Mouse (Mus musculus): ENCODE results near the gene Tlr3. TPM values are rescaled to one million over a fixed set of nuclear protein-coding genes. Genes with fewer than 3 reads are reported as not detected.

Gene Tlr3
- 34.0 TPM for polyA plus RNA-seq (2014; fragmentation: Illumina TruSeq; extraction: RNeasy Lipid Tissue Mini Kit (QIAGEN cat#74804))

DNA sequence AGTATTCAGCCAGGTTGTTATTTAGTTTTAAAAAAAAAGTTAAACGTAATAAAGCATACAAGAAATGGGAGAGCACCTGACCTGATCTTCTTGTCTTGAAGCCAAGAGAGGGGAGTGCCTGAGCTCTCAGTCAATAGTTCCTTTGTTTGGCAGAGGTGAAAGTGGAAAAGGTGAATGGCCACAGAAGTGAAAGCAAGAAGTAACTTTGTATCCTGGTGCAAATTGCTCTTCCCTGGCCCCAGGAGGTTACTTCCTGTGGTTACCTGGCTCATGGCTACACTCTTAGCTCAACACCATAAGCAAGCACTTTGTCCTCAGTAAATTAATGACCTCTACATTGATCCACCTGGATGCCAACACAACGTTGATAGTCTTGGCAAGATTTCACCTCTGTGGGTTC, at the start of gene Tlr3:
Gene Tlr3 (minus strand): TSS at position 199 of the 400 bp plus-strand sequence.

DNA sequence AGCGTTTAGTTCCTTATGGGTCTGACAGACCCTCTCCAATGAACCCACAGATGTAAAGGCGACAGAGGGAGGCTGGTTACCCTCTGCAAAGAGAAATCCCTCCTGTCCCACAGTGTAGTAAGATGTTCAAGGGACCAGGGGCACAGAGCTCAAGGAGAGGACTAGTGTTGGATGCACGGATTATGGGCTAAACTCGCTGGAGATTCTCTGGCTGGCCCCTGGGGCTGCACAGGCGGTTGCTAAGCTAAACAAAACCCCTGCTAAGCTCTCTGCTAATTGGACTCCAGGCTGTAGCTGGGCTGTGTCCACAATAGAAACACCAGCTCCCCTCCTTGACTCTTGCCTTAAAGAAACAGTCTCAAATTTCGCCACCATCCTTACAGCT, 28.9 kb downstream of the Tlr3 start, which contains the start of gene Fam149a:
Gene Fam149a (minus strand): TSS at position 329 of the 385 bp plus-strand sequence.

Other genes starting within 250 kb of the Tlr3 start
- not detected for gene F11, start 149.0 kb downstream of the Tlr3 start, polyA plus RNA-seq (2014; fragmentation: Illumina TruSeq; extraction: RNeasy Lipid Tissue Mini Kit (QIAGEN cat#74804))
- 0.40 TPM for gene Klkb1, start 116.2 kb downstream of the Tlr3 start, polyA plus RNA-seq (2014; fragmentation: Illumina TruSeq; extraction: RNeasy Lipid Tissue Mini Kit (QIAGEN cat#74804))
- gene Gm45753, start 102.6 kb downstream of the Tlr3 start, polyA plus RNA-seq (2014; fragmentation: Illumina TruSeq; extraction: RNeasy Lipid Tissue Mini Kit (QIAGEN cat#74804)): not detected
- gene Cyp4v3, start 77.9 kb downstream of the Tlr3 start, polyA plus RNA-seq (2014; fragmentation: Illumina TruSeq; extraction: RNeasy Lipid Tissue Mini Kit (QIAGEN cat#74804)): 26.3 TPM
- 15.4 TPM for gene Fam149a, start 28.8 kb downstream of the Tlr3 start, polyA plus RNA-seq (2014; fragmentation: Illumina TruSeq; extraction: RNeasy Lipid Tissue Mini Kit (QIAGEN cat#74804))
- 152 TPM for gene Sorbs2, start 96.7 kb upstream of the Tlr3 start, polyA plus RNA-seq (2014; fragmentation: Illumina TruSeq; extraction: RNeasy Lipid Tissue Mini Kit (QIAGEN cat#74804))

Measured in ovary, adult 10 weeks (tissue).